ENCODE assay signal across 23 mouse cellular contexts in the genomic region with DNA sequence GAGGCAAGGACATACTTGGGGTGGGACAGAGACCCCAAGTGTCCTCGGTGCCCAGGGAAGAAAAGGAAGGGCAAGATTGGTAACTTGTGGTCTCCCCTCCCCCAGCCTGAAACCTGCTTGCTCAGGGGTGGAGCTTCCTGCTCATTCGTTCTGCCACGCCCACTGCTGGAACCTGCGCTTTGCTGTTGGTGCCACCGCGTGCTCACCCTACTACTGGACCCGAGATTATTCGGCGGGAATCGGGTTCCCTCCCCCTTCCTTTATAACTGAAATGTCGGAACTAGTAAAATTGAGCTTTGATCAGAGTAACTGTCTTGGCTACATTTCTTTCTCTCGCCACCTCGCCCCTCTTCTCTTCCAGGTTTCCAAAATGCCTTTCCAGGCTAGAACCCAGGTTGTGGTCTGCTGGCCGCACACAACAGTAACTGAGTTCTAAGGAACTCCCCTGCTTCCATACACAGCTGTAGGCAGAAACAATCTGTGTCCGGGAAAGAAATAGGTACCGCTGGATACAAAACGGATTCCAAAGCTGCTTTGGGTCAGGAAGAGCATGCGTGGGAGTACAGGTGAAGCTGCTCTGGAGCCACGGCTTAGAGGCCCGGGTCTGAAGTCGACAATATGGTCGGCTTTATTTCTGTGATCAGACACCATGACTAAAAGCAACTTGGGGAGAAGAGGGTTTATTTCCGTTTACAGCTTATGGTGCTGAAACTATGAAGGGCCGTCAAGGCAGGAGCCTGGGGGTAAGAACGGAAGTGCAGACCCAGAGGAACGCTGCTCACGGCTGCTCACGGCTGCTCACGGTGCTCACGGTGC. TPM values are rescaled to one million over a fixed set of nuclear protein-coding genes. Genes with fewer than 3 reads are reported as not detected.
DNase-seq lines count a peak whose midpoint lies in the region; ATAC-seq and TF ChIP-seq lines count a peak whose summit lies in the region.
"Had no signal": no experiment of that assay in that cellular context is flagged by ENCODE, and none has a peak within 500 bp of the region (broad histone marks: within the 10 kb centered on the region; RNA-seq: fewer than 3 reads in every experiment).

No protein-coding gene starts in this region.

- H3K4me3 ChIP-seq in liver, embryonic 11.5 days (ENCODE audit: low read depth, low read length), result no peak overlapping the region
- H3K4me3 ChIP-seq in liver, postnatal 0 days (ENCODE audit: low read depth, low read length), result no peak overlapping the region
- H3K4me3 ChIP-seq in E14TG2a.4 (replicated peaks; ENCODE audit: low read length), result peak overlapping the region; percentile 37; the same call in 1 of the 2 replicates
- H3K4me3 ChIP-seq: embryonic facial prominence, embryonic 10.5 days; erythroblast, embryonic 14.5 days; forebrain, embryonic 10.5 days; heart, embryonic 15.5 days had no signal

- TF ChIP-seq CTCF in liver, postnatal 0 days (IDR thresholded peaks at IDR 0.05; ENCODE audit: low read depth), result no peak
- TF ChIP-seq CTCF in E14TG2a.4 (conservative IDR thresholded peaks at IDR 0.05; ENCODE audit: low read length), result no peak

- no peaks in the 10 kb centered on the region for H3K27me3 ChIP-seq in liver, embryonic 11.5 days (replicated peaks; ENCODE audit: control insufficient read depth, insufficient read depth, low read length)
- H3K27me3 ChIP-seq in liver, postnatal 0 days (ENCODE audit: insufficient read depth, low read length), result no peaks in the 10 kb centered on the region
- peaks cover 16% of the 10 kb centered on the region for H3K27me3 ChIP-seq in E14TG2a.4 (ENCODE audit: insufficient read depth, low read length)
- H3K27me3 ChIP-seq: heart, embryonic 15.5 days had no signal

- TF ChIP-seq EP300 in liver, postnatal 0 days (IDR thresholded peaks at IDR 0.05; ENCODE audit: low read depth), result no peak

- no peak overlapping the region for H3K27ac ChIP-seq in liver, embryonic 11.5 days (ENCODE audit: low read depth, low read length)
- no peak overlapping the region for H3K27ac ChIP-seq in liver, postnatal 0 days (ENCODE audit: low read depth)
- H3K27ac ChIP-seq: embryonic facial prominence, embryonic 10.5 days; forebrain, embryonic 10.5 days; heart, embryonic 15.5 days; hindbrain, embryonic 14.5 days had no signal

- no peaks in the 10 kb centered on the region; the same call in 1 of the 2 replicates for H3K4me1 ChIP-seq in liver, embryonic 11.5 days (replicated peaks; ENCODE audit: control insufficient read depth, insufficient read depth, low read length)
- no peaks in the 10 kb centered on the region for H3K4me1 ChIP-seq in liver, postnatal 0 days (ENCODE audit: insufficient read depth)
- H3K4me1 ChIP-seq in E14TG2a.4 (replicated peaks; ENCODE audit: low read depth, low read length), result peaks cover 50% of the 10 kb centered on the region

- H3K4me2 ChIP-seq in liver, embryonic 11.5 days, result no peak overlapping the region
- H3K4me2 ChIP-seq in liver, postnatal 0 days (ENCODE audit: low read depth, low read length), result no peak overlapping the region
- H3K4me2 ChIP-seq: heart, embryonic 11.5 days; heart, embryonic 15.5 days; hindbrain, embryonic 14.5 days had no signal

- no peak overlapping the region for H3K9ac ChIP-seq in liver, embryonic 11.5 days (ENCODE audit: low read depth, low read length)
- H3K9ac ChIP-seq in liver, postnatal 0 days (replicated peaks), result no peak overlapping the region
- H3K9ac ChIP-seq: heart, embryonic 15.5 days; hindbrain, embryonic 14.5 days had no signal

- ATAC-seq in liver, embryonic 11.5 days (replicated peaks; ENCODE audit: low FRiP score), result no peak
- no peak for ATAC-seq in liver, postnatal 0 days
- ATAC-seq: forebrain, embryonic 14.5 days; intestine, embryonic 16.5 days had no signal

- peak; percentile 24 for DNase-seq in liver, embryonic 11.5 days (ENCODE audit: low spot score)
- DNase-seq in liver, postnatal 0 days, result no peak
- peak; percentile 23 for DNase-seq in MEL-GATA-1-ER (ENCODE audit: extremely low read depth, low read depth)
- no peak for DNase-seq in adrenal gland, adult 2 months
- DNase-seq in neural tube, embryonic 10.5 days (ENCODE audit: extremely low spot score, low spot score), result no peak
- DNase-seq: adrenal gland, postnatal 14 days; cerebellum, adult 18-20 months; cerebellum, adult 9-11 months; cerebellum, postnatal 36 days; gastrocnemius, postnatal 36 days; heart, adult 18-20 months; heart, postnatal 14 days had no signal

- H3K9me3 ChIP-seq in liver, embryonic 11.5 days (ENCODE audit: control insufficient read depth, low read length), result peaks cover 7% of the 10 kb centered on the region
- 0 out of 2 replicates have a peak, but pooled peaks cover 3% of the 10 kb centered on the region for H3K9me3 ChIP-seq in liver, postnatal 0 days (ENCODE audit: low read length)
- H3K9me3 ChIP-seq in E14TG2a.4 (ENCODE audit: low read length), result peaks cover 10% of the 10 kb centered on the region
- H3K9me3 ChIP-seq: heart, embryonic 15.5 days had no signal

- no peaks in the 10 kb centered on the region for H3K36me3 ChIP-seq in liver, embryonic 11.5 days (ENCODE audit: control insufficient read depth, insufficient read depth, low read length)
- H3K36me3 ChIP-seq in liver, postnatal 0 days (replicated peaks; ENCODE audit: insufficient read depth, low read length), result no peaks in the 10 kb centered on the region
- no peaks in the 10 kb centered on the region for H3K36me3 ChIP-seq in E14TG2a.4 (ENCODE audit: insufficient read depth, low read length)
- H3K36me3 ChIP-seq: embryonic facial prominence, embryonic 10.5 days; forebrain, embryonic 10.5 days; heart, embryonic 15.5 days had no signal

- 92% methylated on average over 30 of the region's 30 CpGs for WGBS in liver, embryonic 11.5 days
- 89% methylated on average over 30 of the region's 30 CpGs for WGBS in liver, postnatal 0 days (ENCODE audit: insufficient replicate concordance)

RNA-seq across cellular contexts. Expression of gene Rnf223, which starts 6.2 kb away (rescaled TPM):
- polyA plus RNA-seq in liver, embryonic 11.5 days (2014; fragmentation: Nextera tagmentation; extraction: Ambion mirVana), result 0.16 and 0.30 TPM in 2 replicates
- polyA plus RNA-seq in liver, postnatal 0 days (2015; fragmentation: Nextera tagmentation; extraction: Ambion mirVana), result 0.06 and 0.07 TPM in 2 replicates
- under 1 TPM; 0.17 TPM for total RNA-seq in adrenal gland, adult 2 months (2021)
- polyA plus RNA-seq in adrenal gland, adult 2 months (2012; rRNA removed), result 0.34 and 0.46 TPM in 2 replicates
- total RNA-seq: adrenal gland, postnatal 14 days; gastrocnemius, adult 8-10 months; gastrocnemius, postnatal 36 days; hematopoietic stem cell, adult 5-6 weeks had no signal
- polyA plus RNA-seq: heart, embryonic 11.5 days had no signal

RNA-seq across cellular contexts. Expression of gene 9430015G10Rik, which starts 26.7 kb away (rescaled TPM):
- 34.5 and 39.4 TPM in 2 replicates for polyA plus RNA-seq in liver, embryonic 11.5 days (2014; fragmentation: Nextera tagmentation; extraction: Ambion mirVana)
- 3.1 and 3.9 TPM in 2 replicates for polyA plus RNA-seq in liver, postnatal 0 days (2015; fragmentation: Nextera tagmentation; extraction: Ambion mirVana)
- total RNA-seq in adrenal gland, adult 2 months (2021), result 1 to 10 TPM; 5.7 to 9.6 TPM
- polyA plus RNA-seq in adrenal gland, adult 2 months (2012; rRNA removed), result 14.6 and 15.6 TPM in 2 replicates

Comparison
In these comparisons a context has a peak if more than half of its experiments do, and no peak if none do; other contexts are left out.
1. DNase-seq: peak in liver, embryonic 11.5 days (single experiment) and MEL-GATA-1-ER (single experiment); none in liver, postnatal 0 days (single experiment), adrenal gland, adult 2 months (single experiment) and neural tube, embryonic 10.5 days (single experiment).